Mouse (Mus musculus) spleen, adult 2 months (tissue): ENCODE data around the gene Syna.

ENCODE experiments used
- CTCF ChIP-seq: fragments of 200-500 bp; IDR thresholded peaks from 2 replicates; pipeline ENCODE4 v1.5.1; 2011; ENCODE audit warnings: mild to moderate bottlenecking, inconsistent platforms; ENCODE audit not compliant: insufficient read depth, insufficient read length, insufficient replicate concordance; ENCODE audit errors: extremely low read depth
- POLR2A ChIP-seq: fragments of 200-500 bp; IDR thresholded peaks from 2 replicates; pipeline ENCODE4 v1.6.1; 2011; ENCODE audit warnings: low read depth, low read length, inconsistent platforms

GRCm38 (mm10) chr5:134540881-134541280 lies 19.1 kb downstream of the Syna start:
- TF ChIP-seq CTCF (no peak), POLR2A (no peak)
